Mouse (Mus musculus) ES-E14 (cell line): ENCODE measurements around the gene Fam189a1.

Experiments used
- CHD2 ChIP-seq: IDR thresholded peaks from 2 replicates; pipeline ENCODE4 v1.6.1; 2014; ENCODE audit warnings: mild to moderate bottlenecking, low read depth, low read length, inconsistent platforms
- HCFC1 ChIP-seq: IDR thresholded peaks from 2 replicates; pipeline ENCODE4 v1.6.1; 2012; ENCODE audit warnings: low read length, inconsistent platforms, borderline replicate concordance; ENCODE audit not compliant: insufficient read depth
- MAFK ChIP-seq: IDR thresholded peaks from 2 replicates; pipeline ENCODE4 v1.6.1; 2014; ENCODE audit warnings: mild to moderate bottlenecking, low read depth, low read length, inconsistent platforms; ENCODE audit not compliant: insufficient read depth
- ZC3H11A ChIP-seq: IDR thresholded peaks from 2 replicates; pipeline ENCODE4 v1.6.1; 2012; ENCODE audit warnings: low read depth, mild to moderate bottlenecking, inconsistent platforms, low read length, borderline replicate concordance

GRCm38 (mm10) chr7:64741333-64742307 lies 414.8 kb downstream of the Fam189a1 start:
- TF ChIP-seq CHD2 (no peak), HCFC1 (no peak), MAFK (no peak), ZC3H11A (peak; percentile 76; the same call in 1 of the 2 replicates)
